Mouse (Mus musculus): ENCODE data around the gene Ppif. TPM values are rescaled to one million over a fixed set of nuclear protein-coding genes. Genes with fewer than 3 reads are reported as not detected.

Gene Ppif
- polyA plus RNA-seq, 1 experiment from 2014 or later = 50.9 TPM

DNA sequence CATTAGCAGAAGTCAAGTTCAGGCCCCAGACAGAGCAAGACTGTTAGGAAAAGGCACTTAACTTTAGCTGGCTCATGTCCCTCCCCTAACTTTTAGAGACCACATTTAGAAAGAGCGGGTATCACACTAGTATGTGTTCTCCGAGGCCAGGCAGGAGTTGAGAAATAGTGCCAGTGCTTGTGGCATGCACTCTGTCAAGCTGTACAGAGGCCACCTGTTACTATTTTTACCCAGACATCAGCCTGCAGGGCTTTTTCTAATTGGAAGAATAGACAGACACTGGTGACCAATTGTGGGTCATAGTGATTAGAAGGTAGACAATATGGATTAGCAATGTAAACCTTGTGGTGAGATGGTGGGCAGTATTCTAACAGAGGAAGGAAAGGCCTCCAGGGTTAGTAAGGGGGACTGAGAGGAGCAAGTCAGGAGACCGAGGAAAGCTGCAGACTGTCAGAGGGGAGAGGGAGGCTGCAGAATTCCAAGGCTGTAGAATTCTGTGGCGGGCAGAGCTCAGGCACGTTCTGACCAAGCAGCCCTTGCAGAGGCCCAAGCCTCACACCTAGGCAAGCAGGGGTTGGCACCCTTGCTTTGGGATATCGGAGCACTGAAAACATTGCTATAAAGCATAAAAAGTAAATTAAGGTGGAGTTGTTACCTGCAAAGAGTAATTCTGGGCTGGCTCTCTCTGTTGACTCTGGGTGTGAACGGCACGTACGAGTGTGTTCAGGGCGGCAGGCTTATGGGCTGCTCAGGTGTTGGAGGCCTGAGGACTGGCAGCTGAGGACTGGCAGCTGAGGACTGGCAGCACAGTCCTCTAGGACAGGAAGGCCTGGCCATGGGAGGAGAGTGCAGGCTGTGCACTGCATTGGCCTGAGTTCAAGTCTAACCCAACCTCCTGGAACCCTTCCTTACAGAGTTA, 6.7 kb upstream of the Ppif start:
- no peak overlapping the region for H3K27ac ChIP-seq (replicated peaks; ENCODE audit: low read depth, low read length)
- H3K36me3 ChIP-seq (ENCODE audit: control insufficient read depth, insufficient read depth, low read length) = no peaks in the 10 kb centered on the region
- no peak overlapping the region for H3K4me2 ChIP-seq (ENCODE audit: low read depth, severe bottlenecking)
- DNase-seq (ENCODE audit: low spot score) (no peak), ATAC-seq (ENCODE audit: insufficient number of reproducible peaks, low FRiP score, low TSS enrichment, low read depth) (no peak)
- H3K27me3 ChIP-seq (ENCODE audit: control insufficient read depth, insufficient read depth, low read length) = no peaks in the 10 kb centered on the region
- no peaks in the 10 kb centered on the region for H3K9me3 ChIP-seq (ENCODE audit: control insufficient read depth, low read length)
- no peak overlapping the region for H3K4me3 ChIP-seq (ENCODE audit: low read depth, low read length)
- 87% methylated on average over 10 of the region's 10 CpGs for WGBS
- H3K9ac ChIP-seq (ENCODE audit: low read length) = no peak overlapping the region
- H3K4me1 ChIP-seq (ENCODE audit: control insufficient read depth, insufficient read depth, low read length) = no peaks in the 10 kb centered on the region

DNA sequence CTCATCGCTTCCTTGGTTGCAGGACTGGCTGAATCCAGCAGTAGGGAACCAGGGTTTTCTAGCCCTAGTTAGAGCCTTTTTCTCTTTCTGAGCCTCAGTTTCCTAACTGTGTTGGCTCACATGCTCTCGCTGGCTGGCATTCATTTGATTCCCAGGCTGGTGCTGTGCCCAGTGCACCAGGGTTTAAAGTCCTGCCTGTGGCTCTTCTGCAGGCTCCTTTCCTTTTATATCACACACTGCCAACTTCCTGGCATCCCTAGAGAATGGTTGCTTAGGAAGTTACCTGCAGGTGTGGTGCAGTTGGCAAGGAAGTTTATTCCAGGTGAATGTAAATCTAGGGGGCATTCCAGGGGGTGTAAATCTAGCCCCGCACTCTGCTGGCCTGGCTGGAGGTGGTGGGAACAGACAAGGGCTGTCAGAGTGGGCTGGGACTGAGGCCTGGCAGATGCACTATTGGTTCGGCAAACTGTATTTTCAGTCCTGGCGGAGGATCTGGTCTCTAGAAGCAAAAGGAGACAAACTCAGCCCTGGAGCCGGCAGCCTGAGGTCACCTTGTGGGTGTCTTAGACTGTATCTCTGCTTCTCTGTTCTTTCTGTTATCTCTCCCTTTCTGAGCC, 575 bp upstream of the Ppif start:
- Histone ChIP-seq H3K9ac (ENCODE audit: low read length) (peak overlapping the region; percentile 9; the same call in 1 of the 2 replicates), H3K27me3 (ENCODE audit: control insufficient read depth, insufficient read depth, low read length) (no peaks in the 10 kb centered on the region), H3K4me3 (ENCODE audit: low read depth, low read length) (peak overlapping the region; percentile 79; the same call in 1 of the 2 replicates), H3K27ac (replicated peaks; ENCODE audit: low read depth, low read length) (no peak overlapping the region), H3K4me1 (ENCODE audit: control insufficient read depth, insufficient read depth, low read length) (peaks cover 13% of the 10 kb centered on the region), H3K36me3 (ENCODE audit: control insufficient read depth, insufficient read depth, low read length) (peaks cover 6% of the 10 kb centered on the region; the same call in 1 of the 2 replicates), H3K9me3 (ENCODE audit: control insufficient read depth, low read length) (no peaks in the 10 kb centered on the region), H3K4me2 (ENCODE audit: low read depth, severe bottlenecking) (peak overlapping the region; percentile 80; the same call in 1 of the 2 replicates)
- 69% methylated on average over 6 of the region's 6 CpGs for WGBS
- DNase-seq (ENCODE audit: low spot score) = no peak
- peak; percentile 15; the same call in 1 of the 2 replicates for ATAC-seq (ENCODE audit: insufficient number of reproducible peaks, low FRiP score, low TSS enrichment, low read depth)

DNA sequence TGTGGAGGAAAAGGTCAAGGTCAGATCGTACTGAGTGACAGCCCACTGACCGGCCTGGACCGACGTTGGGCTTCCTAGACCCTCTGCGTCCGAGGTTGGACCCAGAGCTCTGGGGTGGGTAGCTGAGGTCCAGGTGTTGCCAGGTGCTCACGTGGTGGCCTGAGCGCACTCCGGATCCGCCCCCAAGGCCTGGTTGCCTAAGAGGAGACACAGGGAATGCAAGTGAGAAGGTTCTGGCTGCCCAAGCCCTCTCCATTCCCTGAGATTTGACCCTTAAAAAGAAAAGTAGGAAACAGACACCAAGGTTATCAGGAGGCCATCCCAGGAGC, 579 bp downstream of the Ppif start:
- Histone ChIP-seq H3K4me2 (ENCODE audit: low read depth, severe bottlenecking) (peak overlapping the region; percentile 80), H3K4me1 (ENCODE audit: control insufficient read depth, insufficient read depth, low read length) (peaks cover 13% of the 10 kb centered on the region), H3K27ac (replicated peaks; ENCODE audit: low read depth, low read length) (no peak overlapping the region), H3K36me3 (ENCODE audit: control insufficient read depth, insufficient read depth, low read length) (peaks cover 6% of the 10 kb centered on the region; the same call in 1 of the 2 replicates), H3K9me3 (ENCODE audit: control insufficient read depth, low read length) (no peaks in the 10 kb centered on the region), H3K9ac (ENCODE audit: low read length) (peak overlapping the region; percentile 70), H3K4me3 (ENCODE audit: low read depth, low read length) (peak overlapping the region; percentile 79), H3K27me3 (ENCODE audit: control insufficient read depth, insufficient read depth, low read length) (no peaks in the 10 kb centered on the region)
- peak; percentile 55 for DNase-seq (ENCODE audit: low spot score)
- 0% methylated on average over 10 of the region's 10 CpGs for WGBS
- ATAC-seq (ENCODE audit: insufficient number of reproducible peaks, low FRiP score, low TSS enrichment, low read depth) = peak; percentile 58

DNA sequence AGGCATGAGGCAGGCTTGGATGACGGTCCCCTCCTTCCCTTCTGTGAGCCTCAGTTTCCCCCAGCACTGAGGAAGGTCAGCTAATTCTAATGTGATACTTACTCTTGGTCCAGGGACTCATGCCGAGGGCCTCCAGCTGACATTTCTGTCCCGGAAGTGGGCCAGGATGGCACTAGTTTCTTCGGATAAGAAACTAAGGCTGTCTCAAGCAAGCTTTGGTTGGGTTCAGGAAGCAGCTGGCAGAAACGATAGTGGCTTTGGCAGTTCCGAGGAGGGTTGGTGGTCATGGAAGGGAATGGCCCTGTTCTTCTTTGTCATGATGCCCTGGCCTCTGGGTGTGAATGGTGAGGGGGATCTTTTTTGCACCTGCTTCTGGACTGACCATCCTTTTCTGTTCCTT, 1.1 kb downstream of the Ppif start:
- H3K36me3 ChIP-seq (ENCODE audit: control insufficient read depth, insufficient read depth, low read length) = peaks cover 6% of the 10 kb centered on the region; the same call in 1 of the 2 replicates
- peaks cover 13% of the 10 kb centered on the region for H3K4me1 ChIP-seq (ENCODE audit: control insufficient read depth, insufficient read depth, low read length)
- peak overlapping the region; percentile 24; the same call in 1 of the 2 replicates for H3K9ac ChIP-seq (ENCODE audit: low read length)
- peak overlapping the region; percentile 79 for H3K4me3 ChIP-seq (ENCODE audit: low read depth, low read length)
- peak overlapping the region; percentile 80 for H3K4me2 ChIP-seq (ENCODE audit: low read depth, severe bottlenecking)
- H3K9me3 ChIP-seq (ENCODE audit: control insufficient read depth, low read length) = no peaks in the 10 kb centered on the region
- H3K27ac ChIP-seq (replicated peaks; ENCODE audit: low read depth, low read length) = no peak overlapping the region
- ATAC-seq (ENCODE audit: insufficient number of reproducible peaks, low FRiP score, low TSS enrichment, low read depth) (no peak), DNase-seq (ENCODE audit: low spot score) (no peak)
- no peaks in the 10 kb centered on the region for H3K27me3 ChIP-seq (ENCODE audit: control insufficient read depth, insufficient read depth, low read length)
- 66% methylated on average over 6 of the region's 6 CpGs for WGBS

DNA sequence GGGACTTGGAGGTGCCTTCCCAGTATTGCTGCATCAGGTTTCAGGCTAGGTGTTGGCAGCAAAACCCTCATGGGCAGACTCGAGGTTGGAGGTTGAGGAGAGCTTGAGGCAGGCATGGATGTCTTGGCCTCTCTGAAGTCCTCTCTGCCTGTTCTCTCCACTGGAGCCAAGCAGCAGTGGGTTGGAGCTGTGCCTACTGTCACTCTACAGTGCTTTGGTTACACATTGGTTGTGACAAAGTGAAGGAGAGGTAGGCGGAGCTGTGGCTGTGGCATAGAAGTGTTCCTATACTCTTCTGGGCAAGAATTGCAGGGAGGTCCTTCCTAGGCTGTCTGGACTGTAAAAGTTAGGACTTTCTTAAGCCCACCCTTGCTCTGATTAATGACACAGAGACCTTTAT, 2.4 kb downstream of the Ppif start:
- Histone ChIP-seq H3K4me3 (ENCODE audit: low read depth, low read length) (no peak overlapping the region), H3K4me2 (ENCODE audit: low read depth, severe bottlenecking) (no peak overlapping the region), H3K9me3 (ENCODE audit: control insufficient read depth, low read length) (no peaks in the 10 kb centered on the region), H3K4me1 (ENCODE audit: control insufficient read depth, insufficient read depth, low read length) (peaks cover 13% of the 10 kb centered on the region), H3K9ac (ENCODE audit: low read length) (no peak overlapping the region), H3K27me3 (ENCODE audit: control insufficient read depth, insufficient read depth, low read length) (no peaks in the 10 kb centered on the region), H3K36me3 (ENCODE audit: control insufficient read depth, insufficient read depth, low read length) (peaks cover 6% of the 10 kb centered on the region; the same call in 1 of the 2 replicates), H3K27ac (replicated peaks; ENCODE audit: low read depth, low read length) (no peak overlapping the region)
- DNase-seq (ENCODE audit: low spot score) (no peak), ATAC-seq (ENCODE audit: insufficient number of reproducible peaks, low FRiP score, low TSS enrichment, low read depth) (no peak)
- WGBS = 75% methylated on average over 2 of the region's 2 CpGs

DNA sequence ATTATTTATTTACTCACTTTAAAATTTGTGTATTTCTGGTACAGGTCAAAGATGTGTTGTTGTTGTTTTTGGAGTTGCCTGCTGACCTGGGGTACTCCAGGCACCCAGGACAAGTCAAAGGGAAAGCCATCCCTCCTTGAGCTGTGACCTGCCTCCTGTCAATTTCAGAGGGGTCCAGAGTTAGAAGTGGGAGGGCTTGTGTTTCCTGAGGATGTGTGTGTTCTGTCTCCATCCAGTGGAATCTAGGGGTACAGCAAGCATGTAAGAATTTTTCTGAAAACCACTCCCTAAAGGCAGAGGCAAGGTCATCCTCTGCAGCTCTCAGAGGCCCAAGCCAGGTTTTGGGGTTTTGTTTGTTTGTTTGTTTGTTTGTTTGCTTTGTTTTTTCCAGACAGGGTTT, 8.0 kb downstream of the Ppif start:
- Histone ChIP-seq H3K4me3 (ENCODE audit: low read depth, low read length) (no peak overlapping the region), H3K9me3 (ENCODE audit: control insufficient read depth, low read length) (no peaks in the 10 kb centered on the region), H3K36me3 (ENCODE audit: control insufficient read depth, insufficient read depth, low read length) (peaks cover 2% of the 10 kb centered on the region; the same call in 1 of the 2 replicates), H3K4me1 (ENCODE audit: control insufficient read depth, insufficient read depth, low read length) (no peaks in the 10 kb centered on the region), H3K9ac (ENCODE audit: low read length) (no peak overlapping the region), H3K27me3 (ENCODE audit: control insufficient read depth, insufficient read depth, low read length) (no peaks in the 10 kb centered on the region), H3K4me2 (ENCODE audit: low read depth, severe bottlenecking) (no peak overlapping the region), H3K27ac (replicated peaks; ENCODE audit: low read depth, low read length) (no peak overlapping the region)
- DNase-seq (ENCODE audit: low spot score) (peak; percentile 49), ATAC-seq (ENCODE audit: insufficient number of reproducible peaks, low FRiP score, low TSS enrichment, low read depth) (0 out of 2 replicates have a peak, but pooled peaks have one; percentile 31)

DNA sequence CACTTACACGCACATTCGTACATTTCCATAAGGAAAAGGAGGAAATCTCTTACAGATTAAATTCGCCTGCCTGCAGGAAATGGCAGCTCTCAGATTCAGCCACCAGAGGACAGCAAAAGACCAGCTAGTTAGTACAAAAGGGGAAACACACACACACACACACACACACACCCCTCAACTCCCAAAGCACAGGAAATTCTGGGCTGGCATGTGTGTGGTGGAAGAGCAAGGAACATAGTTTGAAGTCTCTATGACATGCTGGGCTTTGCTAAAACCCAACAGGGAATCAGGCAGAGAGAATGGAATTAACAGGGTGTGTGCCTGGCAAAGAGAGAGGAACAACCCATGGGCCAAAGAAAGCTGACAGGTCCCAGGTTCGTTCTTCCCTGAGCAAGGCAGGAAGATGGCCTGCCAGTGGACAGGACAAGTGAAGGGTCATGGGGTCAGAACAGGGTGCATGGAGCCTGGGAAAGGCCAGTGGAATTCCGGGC, 13.8 kb downstream of the Ppif start:
- Histone ChIP-seq H3K27ac (replicated peaks; ENCODE audit: low read depth, low read length) (no peak overlapping the region), H3K27me3 (ENCODE audit: control insufficient read depth, insufficient read depth, low read length) (no peaks in the 10 kb centered on the region), H3K9ac (ENCODE audit: low read length) (no peak overlapping the region), H3K4me1 (ENCODE audit: control insufficient read depth, insufficient read depth, low read length) (peaks cover 31% of the 10 kb centered on the region), H3K4me3 (ENCODE audit: low read depth, low read length) (no peak overlapping the region), H3K36me3 (ENCODE audit: control insufficient read depth, insufficient read depth, low read length) (no peaks in the 10 kb centered on the region), H3K4me2 (ENCODE audit: low read depth, severe bottlenecking) (no peak overlapping the region), H3K9me3 (ENCODE audit: control insufficient read depth, low read length) (no peaks in the 10 kb centered on the region)
- DNase-seq (ENCODE audit: low spot score) = peak; percentile 72
- 52% methylated on average over 5 of the region's 5 CpGs for WGBS
- no peak for ATAC-seq (ENCODE audit: insufficient number of reproducible peaks, low FRiP score, low TSS enrichment, low read depth)

DNA sequence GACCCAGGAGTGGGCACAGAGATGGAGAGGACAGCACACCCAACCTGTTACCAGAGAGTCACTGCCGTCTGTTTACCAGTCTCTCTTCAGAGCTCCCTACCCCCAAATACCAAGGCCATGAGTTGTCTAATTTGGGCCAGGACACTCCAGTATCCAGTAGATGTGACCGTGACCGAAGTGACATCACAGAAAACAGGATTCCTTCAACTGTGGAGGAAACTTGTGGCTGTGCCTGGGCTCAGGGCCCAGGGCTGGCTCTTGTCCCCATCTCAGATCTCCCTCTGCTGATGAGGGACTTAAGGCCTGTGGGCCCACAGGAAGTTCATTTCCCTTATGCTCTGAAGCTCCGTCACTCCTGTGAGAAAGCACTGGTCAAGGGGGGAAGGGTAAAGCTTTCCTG, 14.5 kb downstream of the Ppif start:
- no peaks in the 10 kb centered on the region for H3K36me3 ChIP-seq (ENCODE audit: control insufficient read depth, insufficient read depth, low read length)
- WGBS = 69% methylated on average over 4 of the region's 4 CpGs
- no peaks in the 10 kb centered on the region for H3K27me3 ChIP-seq (ENCODE audit: control insufficient read depth, insufficient read depth, low read length)
- H3K4me1 ChIP-seq (ENCODE audit: control insufficient read depth, insufficient read depth, low read length) = peaks cover 31% of the 10 kb centered on the region
- H3K9me3 ChIP-seq (ENCODE audit: control insufficient read depth, low read length) = no peaks in the 10 kb centered on the region
- H3K4me3 ChIP-seq (ENCODE audit: low read depth, low read length) = no peak overlapping the region
- DNase-seq (ENCODE audit: low spot score) (no peak), ATAC-seq (ENCODE audit: insufficient number of reproducible peaks, low FRiP score, low TSS enrichment, low read depth) (no peak)
- 0 out of 2 replicates have a peak overlapping the region, but pooled peaks have one; percentile 55 for H3K27ac ChIP-seq (replicated peaks; ENCODE audit: low read depth, low read length)
- H3K9ac ChIP-seq (ENCODE audit: low read length) = no peak overlapping the region
- no peak overlapping the region for H3K4me2 ChIP-seq (ENCODE audit: low read depth, severe bottlenecking)
